Mouse (Mus musculus) gastrocnemius, adult 2 months (tissue): ENCODE results near the gene Dgcr6. TPM values are rescaled to one million over a fixed set of nuclear protein-coding genes. Genes with fewer than 3 reads are reported as not detected.
"Not testable (repeated sequence)": the region's sequence is repeated elsewhere in the genome, so short reads cannot be mapped to it uniquely, and the experiment has no call there.

Experiments
- DNase-seq: peaks from one replicate; pipeline ENCODE4 v3.0.0; 2022
- H3K27ac ChIP-seq: fragments of 200-600 bp; 2 replicates; pipeline ENCODE4 v1.8.1; 2022; ENCODE audit warnings: mild to moderate bottlenecking
- H3K4me3 ChIP-seq: fragments of 200-600 bp; 2 replicates; pipeline ENCODE4 v1.8.1; 2022; ENCODE audit warnings: mild to moderate bottlenecking, moderate library complexity
- CTCF ChIP-seq: fragments of 200-600 bp; IDR thresholded peaks from 2 replicates; pipeline ENCODE4 v1.8.1; 2022; ENCODE audit warnings: antibody characterized with exemption, mild to moderate bottlenecking, moderate library complexity
- intact Hi-C: fragments of 180-260 bp; cut with DNase I; formaldehyde crosslinking; loops from one replicate; pipeline ENCODE4 v1.15.1; 2025
- long read RNA-seq, 2 experiments: library from polyadenylated mRNA; stranded (forward); transcript quantifications; one replicate each; pipeline ENCODE4 v2.0.0; 2021
- total RNA-seq, 2 experiments: library from RNA; stranded (reverse); gene quantifications; 2 replicates each; pipeline ENCODE4 v1.2.3; 2021

The Dgcr6 gene
- 10 to 100 TPM; 45.5 to 46.2 TPM for total RNA-seq
- long read RNA-seq, experiment 1, transcript Dgcr6-201 (5 exons, 1,050 nt): minor isoform, 12 of 66 reads
- long read RNA-seq, experiment 1, transcript Dgcr6-206 (5 exons, 1,086 nt): major isoform, 46 of 66 reads
- long read RNA-seq, experiment 1, partial matches to known transcripts: 3 of 66 reads
- long read RNA-seq, experiment 1, other reads (novel, unspliced or antisense): 5 of 66 reads
- long read RNA-seq, experiment 2, transcript Dgcr6-206 (5 exons, 1,086 nt): major isoform, 75 of 100 reads
- long read RNA-seq, experiment 2, transcript Dgcr6-201 (5 exons, 1,050 nt): minor isoform, 15 of 100 reads
- long read RNA-seq, experiment 2, partial matches to known transcripts: 8 of 100 reads
- long read RNA-seq, experiment 2, other reads (novel, unspliced or antisense): 2 of 100 reads

GRCm38 (mm10) chr16:18052731-18053202, at the start of gene Dgcr6:
Dgcr6 (plus strand) TSS chr16:18052860.
- intact Hi-C loops: loop anchor here (1.0 kb wide), 1 partner anchor 159 kb away; no protein-coding TSS in a partner anchor
- peak within 1 kb of the TSS; percentile 49 for H3K4me3 ChIP-seq
- peak within 1 kb of the TSS; percentile 53 for H3K27ac ChIP-seq
- DNase-seq: peak; percentile 89
- TF ChIP-seq CTCF: peak; percentile 94

GRCm38 (mm10) chr16:18004589-18004988, 48.1 kb upstream of the Dgcr6 start:
- TF ChIP-seq CTCF: no peak
- intact Hi-C loops: no loop called here
- H3K4me3 ChIP-seq: no peak overlapping the region
- no peak for DNase-seq
- H3K27ac ChIP-seq: no peak overlapping the region

- no peak for TF ChIP-seq CTCF
Measured at GRCm38 (mm10) chr16:18007083-18007482, 45.6 kb upstream of the Dgcr6 start.

GRCm38 (mm10) chr16:18011101-18011500, 41.6 kb upstream of the Dgcr6 start:
- intact Hi-C loops: no loop called here
- no peak overlapping the region for H3K4me3 ChIP-seq
- no peak for TF ChIP-seq CTCF
- no peak for DNase-seq
- no peak overlapping the region for H3K27ac ChIP-seq

More at GRCm38 (mm10) chr16:18007083-18007482, 45.6 kb upstream of the Dgcr6 start:
- no peak for DNase-seq
- intact Hi-C loops: no loop called here
- H3K27ac ChIP-seq: no peak overlapping the region
- H3K4me3 ChIP-seq: no peak overlapping the region

GRCm38 (mm10) chr16:18016482-18016881, 36.2 kb upstream of the Dgcr6 start:
- intact Hi-C loops: not testable (repeated sequence)

GRCm38 (mm10) chr16:18022780-18023557, 29.7 kb upstream of the Dgcr6 start:
- no peak overlapping the region for H3K27ac ChIP-seq
- no peak overlapping the region for H3K4me3 ChIP-seq
- no peak for TF ChIP-seq CTCF
- intact Hi-C loops: no loop called here
- DNase-seq: no peak

More at GRCm38 (mm10) chr16:18016482-18016881, 36.2 kb upstream of the Dgcr6 start:
- DNase-seq, H3K27ac ChIP-seq, H3K4me3 ChIP-seq: not testable (repeated sequence)

- no peak for TF ChIP-seq CTCF
- no peak for DNase-seq
- Histone ChIP-seq H3K4me3 (no peak overlapping the region), H3K27ac (no peak overlapping the region)
- intact Hi-C loops: no loop called here
Measured at GRCm38 (mm10) chr16:18027371-18027770, 25.3 kb upstream of the Dgcr6 start.

- intact Hi-C loops: no loop called here
- Histone ChIP-seq H3K27ac (no peak overlapping the region), H3K4me3 (no peak overlapping the region)
- no peak for DNase-seq
- peak; percentile 51 for TF ChIP-seq CTCF
Measured at GRCm38 (mm10) chr16:18031752-18032151, 20.9 kb upstream of the Dgcr6 start.

- no peak overlapping the region for H3K27ac ChIP-seq
- no peak for TF ChIP-seq CTCF
- H3K4me3 ChIP-seq: no peak overlapping the region
- DNase-seq: no peak
- intact Hi-C loops: no loop called here
Measured at GRCm38 (mm10) chr16:18033289-18033688, 19.4 kb upstream of the Dgcr6 start.

GRCm38 (mm10) chr16:18034286-18034685, 18.4 kb upstream of the Dgcr6 start:
- intact Hi-C loops: no loop called here
- H3K4me3 ChIP-seq: no peak overlapping the region
- DNase-seq: peak; percentile 77
- no peak overlapping the region for H3K27ac ChIP-seq
- TF ChIP-seq CTCF: no peak

- Histone ChIP-seq H3K4me3 (no peak overlapping the region), H3K27ac (no peak overlapping the region)
- intact Hi-C loops: loop anchor here (2.0 kb wide), 1 partner anchor 126 kb away; the partner anchor contains the start of gene Ess2
- peak; percentile 65 for DNase-seq
- peak; percentile 69 for TF ChIP-seq CTCF
Measured at GRCm38 (mm10) chr16:18036425-18036955, 16.2 kb upstream of the Dgcr6 start.

- no peak overlapping the region for H3K4me3 ChIP-seq
- intact Hi-C loops: loop anchor here (2.0 kb wide), 1 partner anchor 126 kb away; the partner anchor contains the start of gene Ess2
- DNase-seq: no peak
- H3K27ac ChIP-seq: no peak overlapping the region
- TF ChIP-seq CTCF: no peak
Measured at GRCm38 (mm10) chr16:18037025-18037424, 15.6 kb upstream of the Dgcr6 start.

- intact Hi-C loops: no loop called here
- H3K27ac ChIP-seq: no peak overlapping the region
- H3K4me3 ChIP-seq: no peak overlapping the region
- TF ChIP-seq CTCF: no peak
- DNase-seq: no peak
Measured at GRCm38 (mm10) chr16:18044991-18045390, 7.7 kb upstream of the Dgcr6 start.
